Comparison of ENCODE assay signal across 22 mouse cellular contexts in the genomic region with DNA sequence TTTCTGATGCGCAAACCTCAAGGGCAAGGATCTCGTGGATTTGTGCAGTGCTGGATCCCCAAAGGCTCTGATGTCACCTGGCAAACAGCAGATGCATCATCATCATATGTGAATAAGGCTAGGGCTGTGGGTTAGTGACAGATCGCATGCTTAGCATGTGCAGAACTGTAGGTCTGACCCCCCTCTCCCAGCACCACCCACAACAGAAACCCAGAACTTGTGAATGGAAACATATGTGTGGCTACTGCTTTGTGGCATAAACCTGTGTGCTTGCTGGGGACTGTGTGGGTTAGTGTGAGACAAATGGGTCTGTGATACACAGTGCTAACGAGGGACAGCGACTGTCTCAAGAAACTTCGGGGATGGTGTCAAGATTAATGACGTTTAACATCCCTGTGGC. TPM values are rescaled to one million over a fixed set of nuclear protein-coding genes. Genes with fewer than 3 reads are reported as not detected.
DNase-seq lines count a peak whose midpoint lies in the region; ATAC-seq and TF ChIP-seq lines count a peak whose summit lies in the region.
"Had no signal": no experiment of that assay in that cellular context is flagged by ENCODE, and none has a peak within 500 bp of the region (broad histone marks: within the 10 kb centered on the region; RNA-seq: fewer than 3 reads in every experiment).

No protein-coding gene starts in this region.

- H3K4me3 ChIP-seq in hindbrain, embryonic 14.5 days (replicated peaks; ENCODE audit: low read length): no peak overlapping the region
- no peak overlapping the region for H3K4me3 ChIP-seq in hindbrain, embryonic 10.5 days
- H3K4me3 ChIP-seq in midbrain, embryonic 16.5 days (ENCODE audit: low read depth, low read length): no peak overlapping the region
- no peak overlapping the region for H3K4me3 ChIP-seq in midbrain, embryonic 14.5 days (replicated peaks; ENCODE audit: low read depth, low read length)
- no peak overlapping the region for H3K4me3 ChIP-seq in bone marrow, adult 2 months (replicated peaks; ENCODE audit: control insufficient read depth, low read depth, low read length)
- H3K4me3 ChIP-seq: embryonic facial prominence, embryonic 13.5 days; erythroblast, embryonic 14.5 days; heart, adult 2 months; heart, embryonic 13.5 days; limb, embryonic 13.5 days; liver, embryonic 13.5 days; midbrain, embryonic 12.5 days had no signal

- H3K9ac ChIP-seq in hindbrain, embryonic 14.5 days: no peak overlapping the region
- 0 out of 2 replicates have a peak overlapping the region, but pooled peaks have one; percentile 35 for H3K9ac ChIP-seq in midbrain, embryonic 16.5 days (ENCODE audit: low read depth, low read length)
- no peak overlapping the region for H3K9ac ChIP-seq in midbrain, embryonic 14.5 days (replicated peaks; ENCODE audit: low read length)
- H3K9ac ChIP-seq: embryonic facial prominence, embryonic 13.5 days; heart, embryonic 13.5 days; limb, embryonic 13.5 days; liver, embryonic 13.5 days; midbrain, embryonic 12.5 days had no signal

- whole genome bisulfite sequencing in hindbrain, embryonic 14.5 days: 62% methylated on average over 7 of the region's 7 CpGs
- 77% methylated on average over 7 of the region's 7 CpGs for WGBS in hindbrain, embryonic 10.5 days
- 76% methylated on average over 7 of the region's 7 CpGs for WGBS in midbrain, embryonic 16.5 days
- WGBS in midbrain, embryonic 14.5 days: 73% methylated on average over 7 of the region's 7 CpGs
- 83% methylated on average over 7 of the region's 7 CpGs for WGBS in bone marrow, adult 2 months

- no peak for ATAC-seq in hindbrain, embryonic 14.5 days (ENCODE audit: low FRiP score)
- no peak for ATAC-seq in midbrain, embryonic 16.5 days
- no peak for ATAC-seq in midbrain, embryonic 14.5 days (ENCODE audit: low FRiP score, low TSS enrichment)

- peaks cover 71% of the 10 kb centered on the region for H3K36me3 ChIP-seq in hindbrain, embryonic 14.5 days (replicated peaks; ENCODE audit: control insufficient read depth, insufficient read depth)
- peaks cover 99% of the 10 kb centered on the region for H3K36me3 ChIP-seq in hindbrain, embryonic 10.5 days
- peaks cover 41% of the 10 kb centered on the region for H3K36me3 ChIP-seq in midbrain, embryonic 16.5 days (ENCODE audit: control insufficient read depth, insufficient read depth, low read length)
- peaks cover 84% of the 10 kb centered on the region for H3K36me3 ChIP-seq in midbrain, embryonic 14.5 days (ENCODE audit: control insufficient read depth, insufficient read depth, low read length)
- peaks cover 35% of the 10 kb centered on the region for H3K36me3 ChIP-seq in splenic B cell, adult 2 months (ENCODE audit: control insufficient read depth, insufficient read depth, low read length, poor library complexity, severe bottlenecking)

- no peak for DNase-seq in hindbrain, embryonic 14.5 days (ENCODE audit: low spot score)
- DNase-seq in hindbrain, embryonic 10.5 days (ENCODE audit: low spot score): no peak
- no peak for DNase-seq in midbrain, embryonic 14.5 days
- peak; percentile 55 for DNase-seq in splenic B cell, adult 2 months (ENCODE audit: low read depth, low spot score)
- DNase-seq in heart, postnatal 14 days: no peak
- DNase-seq: adrenal gland, postnatal 14 days; embryo, embryonic 11 days; gastrocnemius, postnatal 25 days; heart, adult 2 months; kidney, adult 2 months; liver, embryonic 13.5 days; lung, adult 2 months; lung, postnatal 14 days; thymus, postnatal 14 days had no signal

- intact Hi-C loops in heart, postnatal 14 days (cut with DNase I): no loop called here

- no peak for TF ChIP-seq CTCF in bone marrow, adult 2 months (IDR thresholded peaks at IDR 0.05; ENCODE audit: control insufficient read depth, insufficient read depth, low read length)

- H3K27ac ChIP-seq in hindbrain, embryonic 14.5 days: 0 out of 2 replicates have a peak overlapping the region, but pooled peaks have one; percentile 14
- H3K27ac ChIP-seq in hindbrain, embryonic 10.5 days: no peak overlapping the region
- no peak overlapping the region for H3K27ac ChIP-seq in midbrain, embryonic 16.5 days (ENCODE audit: low read length)
- H3K27ac ChIP-seq in midbrain, embryonic 14.5 days (replicated peaks; ENCODE audit: low read depth, low read length): no peak overlapping the region
- H3K27ac ChIP-seq in bone marrow, adult 2 months (ENCODE audit: control insufficient read depth, insufficient read depth, low read depth, low read length, poor library complexity): peak overlapping the region; percentile 40; the same call in 1 of the 2 replicates
- H3K27ac ChIP-seq: embryonic facial prominence, embryonic 13.5 days; heart, adult 2 months; heart, embryonic 13.5 days; kidney, postnatal 0 days; limb, embryonic 13.5 days; liver, embryonic 13.5 days had no signal

- H3K27me3 ChIP-seq in hindbrain, embryonic 14.5 days (ENCODE audit: control insufficient read depth, insufficient read depth, low read length): no peaks in the 10 kb centered on the region
- H3K27me3 ChIP-seq in hindbrain, embryonic 10.5 days (ENCODE audit: insufficient read depth, poor library complexity, severe bottlenecking): no peaks in the 10 kb centered on the region
- H3K27me3 ChIP-seq in midbrain, embryonic 16.5 days (ENCODE audit: control insufficient read depth, insufficient read depth, low read depth, low read length): no peaks in the 10 kb centered on the region
- H3K27me3 ChIP-seq in midbrain, embryonic 14.5 days (ENCODE audit: control insufficient read depth, insufficient read depth, low read length): no peaks in the 10 kb centered on the region
- no peaks in the 10 kb centered on the region for H3K27me3 ChIP-seq in splenic B cell, adult 2 months (ENCODE audit: control insufficient read depth, insufficient read depth, low read length, poor library complexity, severe bottlenecking)
- H3K27me3 ChIP-seq: embryonic facial prominence, embryonic 13.5 days; limb, embryonic 13.5 days; midbrain, embryonic 12.5 days had no signal

- TF ChIP-seq POLR2A in bone marrow, adult 2 months (IDR thresholded peaks at IDR 0.05; ENCODE audit: borderline replicate concordance, control insufficient read depth, low read depth, low read length): no peak

- H3K9me3 ChIP-seq in hindbrain, embryonic 14.5 days (ENCODE audit: control insufficient read depth, low read length): no peaks in the 10 kb centered on the region
- H3K9me3 ChIP-seq in hindbrain, embryonic 10.5 days: no peaks in the 10 kb centered on the region
- no peaks in the 10 kb centered on the region for H3K9me3 ChIP-seq in midbrain, embryonic 16.5 days (replicated peaks; ENCODE audit: control insufficient read depth, low read length, poor library complexity, severe bottlenecking)
- no peaks in the 10 kb centered on the region for H3K9me3 ChIP-seq in midbrain, embryonic 14.5 days (ENCODE audit: control insufficient read depth, low read length)
- H3K9me3 ChIP-seq: embryonic facial prominence, embryonic 13.5 days; heart, embryonic 13.5 days; limb, embryonic 13.5 days; liver, embryonic 13.5 days; midbrain, embryonic 12.5 days had no signal

- H3K4me1 ChIP-seq in hindbrain, embryonic 14.5 days (replicated peaks; ENCODE audit: control insufficient read depth, insufficient read depth, low read length): peaks cover 39% of the 10 kb centered on the region
- H3K4me1 ChIP-seq in hindbrain, embryonic 10.5 days (replicated peaks): peaks cover 70% of the 10 kb centered on the region
- peaks cover 40% of the 10 kb centered on the region for H3K4me1 ChIP-seq in midbrain, embryonic 16.5 days (ENCODE audit: control insufficient read depth, insufficient read depth, low read length)
- H3K4me1 ChIP-seq in midbrain, embryonic 14.5 days (ENCODE audit: control insufficient read depth, insufficient read depth, low read length): peaks cover 30% of the 10 kb centered on the region
- H3K4me1 ChIP-seq in bone marrow, adult 2 months (ENCODE audit: control insufficient read depth, insufficient read depth, low read length): peaks cover 30% of the 10 kb centered on the region

- no peak overlapping the region for H3K4me2 ChIP-seq in hindbrain, embryonic 14.5 days (replicated peaks)
- H3K4me2 ChIP-seq in midbrain, embryonic 16.5 days (ENCODE audit: low read length): no peak overlapping the region
- no peak overlapping the region for H3K4me2 ChIP-seq in midbrain, embryonic 14.5 days (ENCODE audit: low read length)
- H3K4me2 ChIP-seq: embryonic facial prominence, embryonic 13.5 days; heart, embryonic 13.5 days; limb, embryonic 13.5 days; liver, embryonic 13.5 days; midbrain, embryonic 12.5 days had no signal

RNA-seq across cellular contexts. Expression of a gene that starts 17.0 kb away (rescaled TPM):
- polyA plus RNA-seq in hindbrain, embryonic 14.5 days (2014; fragmentation: Nextera tagmentation; extraction: Ambion mirVana): 290 and 319 TPM in 2 replicates
- polyA plus RNA-seq in hindbrain, embryonic 10.5 days (2016; fragmentation: Nextera tagmentation; extraction: Ambion mirVana): 100 and 180 TPM in 2 replicates
- polyA plus RNA-seq in midbrain, embryonic 16.5 days (2015; fragmentation: Nextera tagmentation; extraction: Ambion mirVana): 233 and 251 TPM in 2 replicates
- polyA plus RNA-seq in midbrain, embryonic 14.5 days (2014; fragmentation: Nextera tagmentation; extraction: Ambion mirVana): 391 and 401 TPM in 2 replicates
- polyA plus RNA-seq in bone marrow, adult 2 months (2011; ENCODE audit: insufficient read depth, insufficient read length, low replicate concordance, missing spikeins): 8.9 and 21.0 TPM in 2 replicates
- total RNA-seq in heart, postnatal 14 days (2021): 10 to 100 TPM; 77.7 to 82.2 TPM

Comparison
In these comparisons a context has a peak if more than half of its experiments do, and no peak if none do; other contexts are left out.
1. H3K27ac ChIP-seq: peak in hindbrain, embryonic 14.5 days (single experiment) and bone marrow, adult 2 months (single experiment); none in hindbrain, embryonic 10.5 days (single experiment), midbrain, embryonic 16.5 days (single experiment) and midbrain, embryonic 14.5 days (single experiment).